12 mouse cellular contexts compared by ENCODE assay signal in the genomic region with DNA sequence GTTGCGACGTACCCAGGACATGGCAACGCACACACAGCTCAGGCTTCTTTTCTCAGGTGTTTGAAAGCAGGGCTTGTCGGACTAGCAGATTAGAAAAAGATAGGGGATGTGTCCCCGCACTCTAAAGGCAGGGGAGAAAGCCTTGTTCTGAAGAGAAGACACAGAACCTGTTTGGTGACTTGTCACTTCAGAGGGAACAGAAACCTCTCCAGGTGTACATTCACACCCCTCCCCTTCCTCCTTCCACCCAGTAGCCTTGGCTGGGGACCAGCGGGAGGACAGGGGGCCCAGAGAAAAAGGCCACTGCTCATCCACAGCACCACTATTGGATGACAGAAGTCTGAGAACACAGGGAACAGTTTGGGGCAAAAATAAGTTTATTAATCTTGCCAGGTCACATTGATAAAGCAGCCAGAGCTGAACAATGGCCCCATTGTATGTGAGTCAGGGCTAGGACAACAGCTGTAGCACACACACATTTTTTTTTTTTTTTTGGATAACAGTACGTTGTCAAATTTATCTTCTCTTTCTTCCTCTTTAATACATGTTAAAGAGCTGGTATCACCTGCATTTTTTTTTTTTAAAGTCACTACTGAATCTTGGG. TPM values are rescaled to one million over a fixed set of nuclear protein-coding genes. Genes with fewer than 3 reads are reported as not detected.
DNase-seq lines count a peak whose midpoint lies in the region; ATAC-seq lines count a peak whose summit lies in the region.
"Had no signal": no experiment of that assay in that cellular context is flagged by ENCODE, and none has a peak within 500 bp of the region (broad histone marks: within the 10 kb centered on the region; RNA-seq: fewer than 3 reads in every experiment).

No protein-coding gene starts in this region.

- ATAC-seq in heart, embryonic 16.5 days (replicated peaks; ENCODE audit: extremely low read depth, insufficient read depth, low FRiP score): no peak
- ATAC-seq in intestine, embryonic 16.5 days: peak; percentile 74
- peak; percentile 63 for ATAC-seq in stomach, embryonic 16.5 days (ENCODE audit: insufficient read depth, low FRiP score)

- no peaks in the 10 kb centered on the region; the same call in 1 of the 2 replicates for H3K27me3 ChIP-seq in heart, embryonic 16.5 days (ENCODE audit: control insufficient read depth, insufficient read depth, low read length)
- peaks cover 50% of the 10 kb centered on the region for H3K27me3 ChIP-seq in embryonic facial prominence, embryonic 10.5 days (replicated peaks; ENCODE audit: low read depth, poor library complexity, severe bottlenecking)
- H3K27me3 ChIP-seq in intestine, embryonic 16.5 days (replicated peaks; ENCODE audit: control insufficient read depth, insufficient read depth, low read length): no peaks in the 10 kb centered on the region
- H3K27me3 ChIP-seq in stomach, embryonic 16.5 days (ENCODE audit: control insufficient read depth, insufficient read depth, low read length): no peaks in the 10 kb centered on the region

- no peaks in the 10 kb centered on the region for H3K9me3 ChIP-seq in heart, embryonic 16.5 days (replicated peaks; ENCODE audit: control insufficient read depth, low read length)
- no peaks in the 10 kb centered on the region for H3K9me3 ChIP-seq in embryonic facial prominence, embryonic 10.5 days
- no peaks in the 10 kb centered on the region for H3K9me3 ChIP-seq in intestine, embryonic 16.5 days (ENCODE audit: control insufficient read depth, low read length)
- H3K9me3 ChIP-seq in stomach, embryonic 16.5 days (replicated peaks; ENCODE audit: control insufficient read depth, low read length): no peaks in the 10 kb centered on the region
- H3K9me3 ChIP-seq: lung, embryonic 15.5 days; midbrain, embryonic 12.5 days had no signal

- intact Hi-C loops in heart, postnatal 10 days (cut with DNase I): no loop called here

- H3K4me1 ChIP-seq in heart, embryonic 16.5 days (ENCODE audit: control insufficient read depth, insufficient read depth, low read length): peaks cover 31% of the 10 kb centered on the region
- H3K4me1 ChIP-seq in embryonic facial prominence, embryonic 10.5 days: peaks cover 26% of the 10 kb centered on the region
- H3K4me1 ChIP-seq in intestine, embryonic 16.5 days (ENCODE audit: control insufficient read depth, insufficient read depth, low read length): peaks cover 13% of the 10 kb centered on the region
- H3K4me1 ChIP-seq in stomach, embryonic 16.5 days (ENCODE audit: control insufficient read depth, insufficient read depth, low read length): peaks cover 15% of the 10 kb centered on the region

- H3K9ac ChIP-seq in heart, embryonic 16.5 days (ENCODE audit: low read length): peak overlapping the region; percentile 9; the same call in 1 of the 2 replicates
- H3K9ac ChIP-seq in intestine, embryonic 16.5 days (ENCODE audit: low read depth, low read length): peak overlapping the region; percentile 7; the same call in 1 of the 2 replicates
- no peak overlapping the region for H3K9ac ChIP-seq in stomach, embryonic 16.5 days (ENCODE audit: low read length)
- H3K9ac ChIP-seq: lung, embryonic 15.5 days; midbrain, embryonic 12.5 days had no signal

- H3K27ac ChIP-seq in heart, embryonic 16.5 days (ENCODE audit: low read length): no peak overlapping the region
- no peak overlapping the region for H3K27ac ChIP-seq in embryonic facial prominence, embryonic 10.5 days (replicated peaks)
- H3K27ac ChIP-seq in intestine, embryonic 16.5 days (ENCODE audit: low read length): peak overlapping the region; percentile 68
- peak overlapping the region; percentile 85 for H3K27ac ChIP-seq in stomach, embryonic 16.5 days (ENCODE audit: low read length)
- H3K27ac ChIP-seq: lung, embryonic 15.5 days; midbrain, embryonic 12.5 days had no signal

- no peaks in the 10 kb centered on the region for H3K36me3 ChIP-seq in heart, embryonic 16.5 days (ENCODE audit: control insufficient read depth, insufficient read depth)
- no peaks in the 10 kb centered on the region for H3K36me3 ChIP-seq in embryonic facial prominence, embryonic 10.5 days (replicated peaks)
- H3K36me3 ChIP-seq in intestine, embryonic 16.5 days (ENCODE audit: control insufficient read depth, insufficient read depth, low read length): 0 out of 2 replicates have a peak, but pooled peaks cover 5% of the 10 kb centered on the region
- H3K36me3 ChIP-seq in stomach, embryonic 16.5 days (ENCODE audit: control insufficient read depth, insufficient read depth, low read length): no peaks in the 10 kb centered on the region
- H3K36me3 ChIP-seq: lung, embryonic 15.5 days; midbrain, embryonic 12.5 days had no signal

- WGBS in heart, embryonic 16.5 days: 50% methylated on average over 7 of the region's 7 CpGs
- WGBS in embryonic facial prominence, embryonic 10.5 days: 63% methylated on average over 7 of the region's 7 CpGs
- 53% methylated on average over 7 of the region's 7 CpGs for WGBS in intestine, embryonic 16.5 days
- WGBS in stomach, embryonic 16.5 days: 54% methylated on average over 7 of the region's 7 CpGs

- DNase-seq in heart, postnatal 10 days: no peak
- DNase-seq in embryonic facial prominence, embryonic 10.5 days (ENCODE audit: low spot score): peak; percentile 25
- DNase-seq in thymus, adult 18-20 months: no peak
- DNase-seq in T-cell, adult 2 months (ENCODE audit: low spot score): no peak
- DNase-seq: adrenal gland, postnatal 14 days; cerebellum, postnatal 36 days; kidney, postnatal 14 days had no signal

- H3K4me2 ChIP-seq in heart, embryonic 16.5 days (ENCODE audit: low read depth, low read length): no peak overlapping the region
- H3K4me2 ChIP-seq in intestine, embryonic 16.5 days (ENCODE audit: low read depth, low read length): no peak overlapping the region; the same call in 1 of the 2 replicates
- H3K4me2 ChIP-seq in stomach, embryonic 16.5 days (ENCODE audit: low read depth, low read length): 0 out of 2 replicates have a peak overlapping the region, but pooled peaks have one; percentile 19
- H3K4me2 ChIP-seq: lung, embryonic 15.5 days; midbrain, embryonic 12.5 days had no signal

- H3K4me3 ChIP-seq in heart, embryonic 16.5 days (ENCODE audit: low read length): no peak overlapping the region
- H3K4me3 ChIP-seq in embryonic facial prominence, embryonic 10.5 days: no peak overlapping the region
- no peak overlapping the region for H3K4me3 ChIP-seq in intestine, embryonic 16.5 days (ENCODE audit: low read length)
- H3K4me3 ChIP-seq in stomach, embryonic 16.5 days (replicated peaks; ENCODE audit: low read length): no peak overlapping the region
- H3K4me3 ChIP-seq: lung, embryonic 15.5 days; midbrain, embryonic 12.5 days had no signal

RNA-seq across cellular contexts. Expression of a gene that starts 32.8 kb away (rescaled TPM):
- 18.1 and 18.3 TPM in 2 replicates for polyA plus RNA-seq in heart, embryonic 16.5 days (2015; fragmentation: Nextera tagmentation; extraction: Ambion mirVana)
- total RNA-seq in heart, postnatal 10 days (2021): 10 to 100 TPM; 10.7 to 37.7 TPM
- polyA plus RNA-seq in embryonic facial prominence, embryonic 10.5 days (2016; fragmentation: Nextera tagmentation; extraction: Ambion mirVana): 3.6 and 4.4 TPM in 2 replicates
- 24.0 and 25.9 TPM in 2 replicates for polyA plus RNA-seq in intestine, embryonic 16.5 days (2015; fragmentation: Nextera tagmentation; extraction: Ambion mirVana)
- polyA plus RNA-seq in stomach, embryonic 16.5 days (2015; fragmentation: Nextera tagmentation; extraction: Ambion mirVana): 29.0 and 34.5 TPM in 2 replicates

Comparison
In these comparisons a context has a peak if more than half of its experiments do, and no peak if none do; other contexts are left out.
1. H3K27ac ChIP-seq: peak in intestine, embryonic 16.5 days (single experiment) and stomach, embryonic 16.5 days (single experiment); none in heart, embryonic 16.5 days (single experiment) and embryonic facial prominence, embryonic 10.5 days (single experiment).